Mouse (Mus musculus): ENCODE data around the gene Plekha6. TPM values are rescaled to one million over a fixed set of nuclear protein-coding genes. Genes with fewer than 3 reads are reported as not detected.

Gene Plekha6
- polyA plus RNA-seq, 2 experiments: 4.2 to 6.6 TPM

GRCm38 (mm10) chr1:133263134-133263533, 99.1 kb downstream of the Plekha6 start:
- no peak for ATAC-seq (ENCODE audit: low FRiP score, low read depth)
- no peak overlapping the region for H3K27ac ChIP-seq (replicated peaks; ENCODE audit: low read depth, low read length)
- no peaks in the 10 kb centered on the region for H3K36me3 ChIP-seq (ENCODE audit: control insufficient read depth, insufficient read depth, low read length)
- no peak overlapping the region for H3K4me3 ChIP-seq (replicated peaks; ENCODE audit: low read length)
- H3K4me2 ChIP-seq (replicated peaks; ENCODE audit: low read depth, low read length, severe bottlenecking): no peak overlapping the region
- no peak overlapping the region for H3K9ac ChIP-seq (ENCODE audit: low read depth, low read length, severe bottlenecking)
- WGBS: 90% methylated on average over 7 of the region's 7 CpGs
- DNase-seq (ENCODE audit: low spot score): no peak
- TF ChIP-seq POLR2A (IDR thresholded peaks at IDR 0.05; ENCODE audit: borderline replicate concordance, extremely low read depth, insufficient read depth, insufficient read length): no peak
- H3K9me3 ChIP-seq (ENCODE audit: control insufficient read depth, low read length): no peaks in the 10 kb centered on the region
- H3K4me1 ChIP-seq (ENCODE audit: control insufficient read depth, insufficient read depth, low read length): no peaks in the 10 kb centered on the region
- H3K27me3 ChIP-seq (ENCODE audit: control insufficient read depth, insufficient read depth, low read length): no peaks in the 10 kb centered on the region

- WGBS: 70% methylated on average over 12 of the region's 12 CpGs
- no peak for DNase-seq (ENCODE audit: low spot score)
These were observed 100.4 kb downstream of the Plekha6 start for GRCm38 (mm10) chr1:133264367-133264766.

GRCm38 (mm10) chr1:133265114-133265766, 101.2 kb downstream of the Plekha6 start:
- Histone ChIP-seq H3K4me1 (ENCODE audit: control insufficient read depth, insufficient read depth, low read length) (no peaks in the 10 kb centered on the region), H3K27me3 (ENCODE audit: control insufficient read depth, insufficient read depth, low read length) (no peaks in the 10 kb centered on the region), H3K27ac (replicated peaks; ENCODE audit: low read depth, low read length) (no peak overlapping the region), H3K36me3 (ENCODE audit: control insufficient read depth, insufficient read depth, low read length) (no peaks in the 10 kb centered on the region), H3K9ac (ENCODE audit: low read depth, low read length, severe bottlenecking) (no peak overlapping the region), H3K9me3 (ENCODE audit: control insufficient read depth, low read length) (no peaks in the 10 kb centered on the region), H3K4me3 (replicated peaks; ENCODE audit: low read length) (no peak overlapping the region), H3K4me2 (replicated peaks; ENCODE audit: low read depth, low read length, severe bottlenecking) (no peak overlapping the region)
- no peak for DNase-seq (ENCODE audit: low spot score)
- no peak for TF ChIP-seq POLR2A (IDR thresholded peaks at IDR 0.05; ENCODE audit: borderline replicate concordance, extremely low read depth, insufficient read depth, insufficient read length)
- ATAC-seq (ENCODE audit: low FRiP score, low read depth): no peak
- 58% methylated on average over 11 of the region's 11 CpGs for WGBS

More at GRCm38 (mm10) chr1:133264367-133264766, 100.4 kb downstream of the Plekha6 start:
- ATAC-seq (ENCODE audit: low FRiP score, low read depth): no peak
- Histone ChIP-seq H3K9ac (ENCODE audit: low read depth, low read length, severe bottlenecking) (no peak overlapping the region), H3K9me3 (ENCODE audit: control insufficient read depth, low read length) (no peaks in the 10 kb centered on the region), H3K4me3 (replicated peaks; ENCODE audit: low read length) (no peak overlapping the region), H3K27me3 (ENCODE audit: control insufficient read depth, insufficient read depth, low read length) (no peaks in the 10 kb centered on the region), H3K4me2 (replicated peaks; ENCODE audit: low read depth, low read length, severe bottlenecking) (no peak overlapping the region), H3K4me1 (ENCODE audit: control insufficient read depth, insufficient read depth, low read length) (no peaks in the 10 kb centered on the region), H3K27ac (replicated peaks; ENCODE audit: low read depth, low read length) (no peak overlapping the region), H3K36me3 (ENCODE audit: control insufficient read depth, insufficient read depth, low read length) (no peaks in the 10 kb centered on the region)
- TF ChIP-seq POLR2A (IDR thresholded peaks at IDR 0.05; ENCODE audit: borderline replicate concordance, extremely low read depth, insufficient read depth, insufficient read length): no peak

GRCm38 (mm10) chr1:133267094-133267493, 103.1 kb downstream of the Plekha6 start:
- TF ChIP-seq POLR2A (IDR thresholded peaks at IDR 0.05; ENCODE audit: borderline replicate concordance, extremely low read depth, insufficient read depth, insufficient read length): no peak
- H3K4me1 ChIP-seq (ENCODE audit: control insufficient read depth, insufficient read depth, low read length): no peaks in the 10 kb centered on the region
- H3K27ac ChIP-seq (replicated peaks; ENCODE audit: low read depth, low read length): no peak overlapping the region
- no peaks in the 10 kb centered on the region for H3K36me3 ChIP-seq (ENCODE audit: control insufficient read depth, insufficient read depth, low read length)
- DNase-seq (ENCODE audit: low spot score) (no peak), ATAC-seq (ENCODE audit: low FRiP score, low read depth) (no peak)
- no peaks in the 10 kb centered on the region for H3K9me3 ChIP-seq (ENCODE audit: control insufficient read depth, low read length)
- no peak overlapping the region for H3K9ac ChIP-seq (ENCODE audit: low read depth, low read length, severe bottlenecking)
- no peaks in the 10 kb centered on the region for H3K27me3 ChIP-seq (ENCODE audit: control insufficient read depth, insufficient read depth, low read length)
- H3K4me3 ChIP-seq (replicated peaks; ENCODE audit: low read length): no peak overlapping the region
- H3K4me2 ChIP-seq (replicated peaks; ENCODE audit: low read depth, low read length, severe bottlenecking): no peak overlapping the region
- 62% methylated on average over 3 of the region's 3 CpGs for WGBS

- 31% methylated on average over 10 of the region's 10 CpGs for WGBS
- H3K9ac ChIP-seq (ENCODE audit: low read depth, low read length, severe bottlenecking): no peak overlapping the region
- no peaks in the 10 kb centered on the region for H3K36me3 ChIP-seq (ENCODE audit: control insufficient read depth, insufficient read depth, low read length)
- no peaks in the 10 kb centered on the region for H3K27me3 ChIP-seq (ENCODE audit: control insufficient read depth, insufficient read depth, low read length)
- H3K4me1 ChIP-seq (ENCODE audit: control insufficient read depth, insufficient read depth, low read length): no peaks in the 10 kb centered on the region
- TF ChIP-seq POLR2A (IDR thresholded peaks at IDR 0.05; ENCODE audit: borderline replicate concordance, extremely low read depth, insufficient read depth, insufficient read length): no peak
- no peak for ATAC-seq (ENCODE audit: low FRiP score, low read depth)
- no peak overlapping the region for H3K4me3 ChIP-seq (replicated peaks; ENCODE audit: low read length)
- no peak overlapping the region for H3K4me2 ChIP-seq (replicated peaks; ENCODE audit: low read depth, low read length, severe bottlenecking)
- H3K27ac ChIP-seq (replicated peaks; ENCODE audit: low read depth, low read length): no peak overlapping the region
- H3K9me3 ChIP-seq (ENCODE audit: control insufficient read depth, low read length): no peaks in the 10 kb centered on the region
- DNase-seq (ENCODE audit: low spot score): no peak
These were observed 103.9 kb downstream of the Plekha6 start for GRCm38 (mm10) chr1:133267813-133268492.

Measured in limb, embryonic 14.5 days (tissue).